Mouse (Mus musculus): Measurements from ENCODE around the gene Mybbp1a. TPM values are rescaled to one million over a fixed set of nuclear protein-coding genes. Genes with fewer than 3 reads are reported as not detected.

Gene Mybbp1a
- polyA plus RNA-seq, 1 experiment from 2014 or later = 175 TPM

- H3K4me2 ChIP-seq (ENCODE audit: low read depth, severe bottlenecking) = no peak overlapping the region
- WGBS = 80% methylated on average over 4 of the region's 4 CpGs
- H3K27me3 ChIP-seq (ENCODE audit: control insufficient read depth, insufficient read depth, low read length) = no peaks in the 10 kb centered on the region
- H3K4me1 ChIP-seq (ENCODE audit: control insufficient read depth, insufficient read depth, low read length) = no peaks in the 10 kb centered on the region
- ATAC-seq (ENCODE audit: insufficient number of reproducible peaks, low FRiP score, low TSS enrichment, low read depth) = no peak
- DNase-seq (ENCODE audit: low spot score) = no peak
- H3K36me3 ChIP-seq (ENCODE audit: control insufficient read depth, insufficient read depth, low read length) = no peaks in the 10 kb centered on the region
- no peaks in the 10 kb centered on the region for H3K9me3 ChIP-seq (ENCODE audit: control insufficient read depth, low read length)
- no peak overlapping the region for H3K9ac ChIP-seq (ENCODE audit: low read length)
- no peak overlapping the region for H3K4me3 ChIP-seq (ENCODE audit: low read depth, low read length)
- H3K27ac ChIP-seq (replicated peaks; ENCODE audit: low read depth, low read length) = no peak overlapping the region
Observed at GRCm38 (mm10) chr11:72473540-72473939, 32.4 kb downstream of the Mybbp1a start.

- no peak overlapping the region for H3K27ac ChIP-seq (replicated peaks; ENCODE audit: low read depth, low read length)
- H3K4me2 ChIP-seq (ENCODE audit: low read depth, severe bottlenecking) = no peak overlapping the region
- H3K4me1 ChIP-seq (ENCODE audit: control insufficient read depth, insufficient read depth, low read length) = no peaks in the 10 kb centered on the region
- no peak overlapping the region for H3K9ac ChIP-seq (ENCODE audit: low read length)
- H3K27me3 ChIP-seq (ENCODE audit: control insufficient read depth, insufficient read depth, low read length) = no peaks in the 10 kb centered on the region
- H3K36me3 ChIP-seq (ENCODE audit: control insufficient read depth, insufficient read depth, low read length) = no peaks in the 10 kb centered on the region
- 80% methylated on average over 3 of the region's 3 CpGs for WGBS
- H3K9me3 ChIP-seq (ENCODE audit: control insufficient read depth, low read length) = no peaks in the 10 kb centered on the region
- ATAC-seq (ENCODE audit: insufficient number of reproducible peaks, low FRiP score, low TSS enrichment, low read depth) = no peak
- H3K4me3 ChIP-seq (ENCODE audit: low read depth, low read length) = no peak overlapping the region
- no peak for DNase-seq (ENCODE audit: low spot score)
Observed at GRCm38 (mm10) chr11:72474926-72475325, 33.8 kb downstream of the Mybbp1a start.

GRCm38 (mm10) chr11:72475408-72475807 lies 34.3 kb downstream of the Mybbp1a start:
- no peak overlapping the region for H3K4me2 ChIP-seq (ENCODE audit: low read depth, severe bottlenecking)
- H3K4me3 ChIP-seq (ENCODE audit: low read depth, low read length) = no peak overlapping the region
- H3K9me3 ChIP-seq (ENCODE audit: control insufficient read depth, low read length) = no peaks in the 10 kb centered on the region
- H3K9ac ChIP-seq (ENCODE audit: low read length) = no peak overlapping the region
- H3K36me3 ChIP-seq (ENCODE audit: control insufficient read depth, insufficient read depth, low read length) = no peaks in the 10 kb centered on the region
- H3K4me1 ChIP-seq (ENCODE audit: control insufficient read depth, insufficient read depth, low read length) = no peaks in the 10 kb centered on the region
- WGBS = 83% methylated on average over 7 of the region's 7 CpGs
- H3K27me3 ChIP-seq (ENCODE audit: control insufficient read depth, insufficient read depth, low read length) = no peaks in the 10 kb centered on the region
- no peak overlapping the region for H3K27ac ChIP-seq (replicated peaks; ENCODE audit: low read depth, low read length)
- ATAC-seq (ENCODE audit: insufficient number of reproducible peaks, low FRiP score, low TSS enrichment, low read depth) = no peak
- no peak for DNase-seq (ENCODE audit: low spot score)

- Histone ChIP-seq H3K4me1 (ENCODE audit: control insufficient read depth, insufficient read depth, low read length) (no peaks in the 10 kb centered on the region), H3K9ac (ENCODE audit: low read length) (no peak overlapping the region), H3K9me3 (ENCODE audit: control insufficient read depth, low read length) (no peaks in the 10 kb centered on the region), H3K4me2 (ENCODE audit: low read depth, severe bottlenecking) (no peak overlapping the region), H3K27ac (replicated peaks; ENCODE audit: low read depth, low read length) (no peak overlapping the region; the same call in 1 of the 2 replicates), H3K27me3 (ENCODE audit: control insufficient read depth, insufficient read depth, low read length) (no peaks in the 10 kb centered on the region), H3K4me3 (ENCODE audit: low read depth, low read length) (no peak overlapping the region), H3K36me3 (ENCODE audit: control insufficient read depth, insufficient read depth, low read length) (no peaks in the 10 kb centered on the region)
- WGBS = 82% methylated on average over 7 of the region's 7 CpGs
- ATAC-seq (ENCODE audit: insufficient number of reproducible peaks, low FRiP score, low TSS enrichment, low read depth) (no peak), DNase-seq (ENCODE audit: low spot score) (no peak)
Observed at GRCm38 (mm10) chr11:72476074-72476625, 35.0 kb downstream of the Mybbp1a start.

GRCm38 (mm10) chr11:72477182-72477581 lies 36.0 kb downstream of the Mybbp1a start:
- Histone ChIP-seq H3K9me3 (ENCODE audit: control insufficient read depth, low read length) (no peaks in the 10 kb centered on the region), H3K9ac (ENCODE audit: low read length) (no peak overlapping the region), H3K27ac (replicated peaks; ENCODE audit: low read depth, low read length) (no peak overlapping the region), H3K4me1 (ENCODE audit: control insufficient read depth, insufficient read depth, low read length) (no peaks in the 10 kb centered on the region), H3K36me3 (ENCODE audit: control insufficient read depth, insufficient read depth, low read length) (no peaks in the 10 kb centered on the region), H3K4me3 (ENCODE audit: low read depth, low read length) (no peak overlapping the region), H3K4me2 (ENCODE audit: low read depth, severe bottlenecking) (no peak overlapping the region), H3K27me3 (ENCODE audit: control insufficient read depth, insufficient read depth, low read length) (no peaks in the 10 kb centered on the region)
- DNase-seq (ENCODE audit: low spot score) = no peak
- ATAC-seq (ENCODE audit: insufficient number of reproducible peaks, low FRiP score, low TSS enrichment, low read depth) = no peak
- WGBS = 57% methylated on average over 5 of the region's 5 CpGs

- DNase-seq (ENCODE audit: low spot score) (no peak), ATAC-seq (ENCODE audit: insufficient number of reproducible peaks, low FRiP score, low TSS enrichment, low read depth) (no peak)
- no peak overlapping the region for H3K4me2 ChIP-seq (ENCODE audit: low read depth, severe bottlenecking)
- no peaks in the 10 kb centered on the region for H3K36me3 ChIP-seq (ENCODE audit: control insufficient read depth, insufficient read depth, low read length)
- H3K4me1 ChIP-seq (ENCODE audit: control insufficient read depth, insufficient read depth, low read length) = no peaks in the 10 kb centered on the region
- no peaks in the 10 kb centered on the region for H3K27me3 ChIP-seq (ENCODE audit: control insufficient read depth, insufficient read depth, low read length)
- WGBS = 88% methylated on average over 1 of the region's 1 CpGs
- H3K9me3 ChIP-seq (ENCODE audit: control insufficient read depth, low read length) = no peaks in the 10 kb centered on the region
- no peak overlapping the region for H3K4me3 ChIP-seq (ENCODE audit: low read depth, low read length)
- no peak overlapping the region for H3K9ac ChIP-seq (ENCODE audit: low read length)
- no peak overlapping the region for H3K27ac ChIP-seq (replicated peaks; ENCODE audit: low read depth, low read length)
Observed at GRCm38 (mm10) chr11:72477653-72478052, 36.5 kb downstream of the Mybbp1a start.

GRCm38 (mm10) chr11:72478228-72478627 lies 37.1 kb downstream of the Mybbp1a start:
- no peaks in the 10 kb centered on the region for H3K27me3 ChIP-seq (ENCODE audit: control insufficient read depth, insufficient read depth, low read length)
- H3K9ac ChIP-seq (ENCODE audit: low read length) = no peak overlapping the region
- H3K4me2 ChIP-seq (ENCODE audit: low read depth, severe bottlenecking) = no peak overlapping the region
- no peaks in the 10 kb centered on the region for H3K4me1 ChIP-seq (ENCODE audit: control insufficient read depth, insufficient read depth, low read length)
- 68% methylated on average over 6 of the region's 6 CpGs for WGBS
- H3K27ac ChIP-seq (replicated peaks; ENCODE audit: low read depth, low read length) = no peak overlapping the region
- H3K4me3 ChIP-seq (ENCODE audit: low read depth, low read length) = no peak overlapping the region
- H3K9me3 ChIP-seq (ENCODE audit: control insufficient read depth, low read length) = no peaks in the 10 kb centered on the region
- DNase-seq (ENCODE audit: low spot score) (no peak), ATAC-seq (ENCODE audit: insufficient number of reproducible peaks, low FRiP score, low TSS enrichment, low read depth) (no peak)
- H3K36me3 ChIP-seq (ENCODE audit: control insufficient read depth, insufficient read depth, low read length) = no peaks in the 10 kb centered on the region

GRCm38 (mm10) chr11:72479499-72479898 lies 38.3 kb downstream of the Mybbp1a start:
- no peak for DNase-seq (ENCODE audit: low spot score)
- no peak for ATAC-seq (ENCODE audit: insufficient number of reproducible peaks, low FRiP score, low TSS enrichment, low read depth)
- no peak overlapping the region for H3K4me2 ChIP-seq (ENCODE audit: low read depth, severe bottlenecking)
- no peak overlapping the region for H3K27ac ChIP-seq (replicated peaks; ENCODE audit: low read depth, low read length)
- WGBS = 78% methylated on average over 2 of the region's 2 CpGs
- no peaks in the 10 kb centered on the region for H3K36me3 ChIP-seq (ENCODE audit: control insufficient read depth, insufficient read depth, low read length)
- H3K9ac ChIP-seq (ENCODE audit: low read length) = no peak overlapping the region
- H3K27me3 ChIP-seq (ENCODE audit: control insufficient read depth, insufficient read depth, low read length) = no peaks in the 10 kb centered on the region
- H3K9me3 ChIP-seq (ENCODE audit: control insufficient read depth, low read length) = no peaks in the 10 kb centered on the region
- H3K4me3 ChIP-seq (ENCODE audit: low read depth, low read length) = no peak overlapping the region
- H3K4me1 ChIP-seq (ENCODE audit: control insufficient read depth, insufficient read depth, low read length) = no peaks in the 10 kb centered on the region

GRCm38 (mm10) chr11:72481313-72481712 lies 40.2 kb downstream of the Mybbp1a start:
- no peak overlapping the region for H3K27ac ChIP-seq (replicated peaks; ENCODE audit: low read depth, low read length)
- H3K4me3 ChIP-seq (ENCODE audit: low read depth, low read length) = no peak overlapping the region
- H3K4me2 ChIP-seq (ENCODE audit: low read depth, severe bottlenecking) = no peak overlapping the region
- 80% methylated on average over 5 of the region's 5 CpGs for WGBS
- H3K9me3 ChIP-seq (ENCODE audit: control insufficient read depth, low read length) = no peaks in the 10 kb centered on the region
- no peak overlapping the region for H3K9ac ChIP-seq (ENCODE audit: low read length)
- DNase-seq (ENCODE audit: low spot score) = no peak
- no peaks in the 10 kb centered on the region for H3K4me1 ChIP-seq (ENCODE audit: control insufficient read depth, insufficient read depth, low read length)
- no peaks in the 10 kb centered on the region for H3K27me3 ChIP-seq (ENCODE audit: control insufficient read depth, insufficient read depth, low read length)
- H3K36me3 ChIP-seq (ENCODE audit: control insufficient read depth, insufficient read depth, low read length) = no peaks in the 10 kb centered on the region
- no peak for ATAC-seq (ENCODE audit: insufficient number of reproducible peaks, low FRiP score, low TSS enrichment, low read depth)
